Mouse (Mus musculus): ENCODE results near the gene Ccdc12. TPM values are rescaled to one million over a fixed set of nuclear protein-coding genes. Genes with fewer than 3 reads are reported as not detected.

Ccdc12 gene
- polyA plus RNA-seq, 1 experiment: 59.2 TPM

DNA sequence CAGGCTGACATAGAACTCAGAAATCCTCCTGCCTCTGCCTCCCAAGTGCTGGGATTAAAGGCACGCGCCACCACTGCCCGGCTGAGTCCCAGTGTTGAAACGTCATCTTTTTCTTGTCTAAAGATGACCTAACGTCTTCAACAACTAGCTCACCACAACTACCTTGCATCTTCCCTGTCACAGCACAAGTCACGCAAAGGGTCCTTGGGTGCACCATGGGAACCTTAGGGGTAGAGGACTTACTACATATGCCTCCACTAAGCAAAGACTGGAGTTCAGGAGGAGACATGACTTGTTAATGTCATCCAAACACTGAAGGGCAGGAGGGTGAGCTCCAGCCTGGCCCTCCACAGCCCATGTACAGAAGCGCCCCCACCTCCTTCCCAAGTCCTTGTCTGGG, 35.6 kb upstream of the Ccdc12 start:
- H3K4me2 ChIP-seq (ENCODE audit: low read depth): no peak overlapping the region
- TF ChIP-seq POLR2AphosphoS2 (IDR thresholded peaks at IDR 0.05; ENCODE audit: insufficient read length, low read depth): no peak
- no peak for TF ChIP-seq SRF (IDR thresholded peaks at IDR 0.05; ENCODE audit: control insufficient read depth, insufficient read length, low read depth)
- TF ChIP-seq TCF3 (IDR thresholded peaks at IDR 0.05; ENCODE audit: insufficient read length, low read depth): no peak
- TF ChIP-seq USF1 (IDR thresholded peaks at IDR 0.05; ENCODE audit: low read depth): no peak
- no peak for TF ChIP-seq MYOD1 (IDR thresholded peaks at IDR 0.05; ENCODE audit: control insufficient read depth in 1 of 3, insufficient read length in 2 of 3, low read depth in 2 of 3)
- no peak for TF ChIP-seq POLR2A (IDR thresholded peaks at IDR 0.05; ENCODE audit: insufficient read length, low read depth)
- TF ChIP-seq MYOG (IDR thresholded peaks at IDR 0.05; ENCODE audit: control insufficient read depth in 1 of 3, insufficient read depth in 1 of 3, insufficient read length in 2 of 3, low read depth in 2 of 3): no peak
- TF ChIP-seq MAX (IDR thresholded peaks at IDR 0.05; ENCODE audit: low read depth): no peak
- no peak for TF ChIP-seq CEBPB (IDR thresholded peaks at IDR 0.05; ENCODE audit: insufficient read depth, poor library complexity, severe bottlenecking)
- TF ChIP-seq TCF12 (IDR thresholded peaks at IDR 0.05; ENCODE audit: insufficient read depth, poor library complexity, severe bottlenecking): no peak
- TF ChIP-seq E2F4 (IDR thresholded peaks at IDR 0.05; ENCODE audit: insufficient read depth): no peak
- no peak for TF ChIP-seq REST (IDR thresholded peaks at IDR 0.05; ENCODE audit: insufficient read depth, insufficient read length)
- no peaks in the 10 kb centered on the region for H3K27me3 ChIP-seq (ENCODE audit: control insufficient read depth, insufficient read depth, insufficient read length)
- no peak overlapping the region for H3K4me3 ChIP-seq
- H3K79me2 ChIP-seq (ENCODE audit: control insufficient read depth, insufficient read depth): peaks cover 8% of the 10 kb centered on the region
- H3ac ChIP-seq (ENCODE audit: control insufficient read depth, insufficient read length): no peak overlapping the region
- H3K36me3 ChIP-seq (ENCODE audit: control insufficient read depth, insufficient read depth): peaks cover 16% of the 10 kb centered on the region

DNA sequence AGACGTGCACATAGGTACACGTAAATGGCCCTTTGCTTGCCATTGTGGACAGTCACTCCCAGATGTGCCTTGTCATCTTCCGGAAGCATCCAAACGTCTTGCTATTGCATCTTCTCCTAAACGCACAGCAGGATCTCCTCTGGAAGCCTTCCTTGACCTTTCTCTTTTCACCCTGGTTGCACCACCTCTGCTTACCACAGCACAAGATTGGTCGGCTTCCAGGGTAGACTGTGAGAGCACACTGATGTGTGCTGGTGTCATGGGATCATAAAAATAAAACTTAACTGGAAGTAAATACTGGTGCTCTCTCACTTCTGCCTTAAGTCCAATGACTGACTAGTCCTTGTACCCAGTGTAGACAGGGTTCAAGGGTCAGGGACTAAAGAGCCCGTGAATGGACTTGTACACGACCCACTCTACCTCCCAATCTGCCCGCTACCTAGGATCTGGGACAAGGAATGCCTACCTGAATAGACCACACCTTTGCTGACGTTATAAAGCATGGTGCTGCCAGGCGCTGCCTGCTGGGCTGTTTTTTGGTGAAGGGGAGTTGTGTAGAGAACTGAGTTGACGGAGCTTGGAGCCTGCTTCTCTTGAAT, 33.6 kb upstream of the Ccdc12 start:
- H3K27me3 ChIP-seq (ENCODE audit: control insufficient read depth, insufficient read depth, insufficient read length): no peaks in the 10 kb centered on the region
- peaks cover 8% of the 10 kb centered on the region for H3K79me2 ChIP-seq (ENCODE audit: control insufficient read depth, insufficient read depth)
- peak overlapping the region; percentile 85 for H3K4me3 ChIP-seq
- H3ac ChIP-seq (ENCODE audit: control insufficient read depth, insufficient read length): no peak overlapping the region
- peaks cover 7% of the 10 kb centered on the region for H3K36me3 ChIP-seq (ENCODE audit: control insufficient read depth, insufficient read depth)
- H3K4me2 ChIP-seq (ENCODE audit: low read depth): peak overlapping the region; percentile 99
- TF ChIP-seq POLR2AphosphoS2 (IDR thresholded peaks at IDR 0.05; ENCODE audit: insufficient read length, low read depth) (peak; percentile 32), MYOD1 (IDR thresholded peaks at IDR 0.05; ENCODE audit: control insufficient read depth in 1 of 3, insufficient read length in 2 of 3, low read depth in 2 of 3) (no peak)

DNA sequence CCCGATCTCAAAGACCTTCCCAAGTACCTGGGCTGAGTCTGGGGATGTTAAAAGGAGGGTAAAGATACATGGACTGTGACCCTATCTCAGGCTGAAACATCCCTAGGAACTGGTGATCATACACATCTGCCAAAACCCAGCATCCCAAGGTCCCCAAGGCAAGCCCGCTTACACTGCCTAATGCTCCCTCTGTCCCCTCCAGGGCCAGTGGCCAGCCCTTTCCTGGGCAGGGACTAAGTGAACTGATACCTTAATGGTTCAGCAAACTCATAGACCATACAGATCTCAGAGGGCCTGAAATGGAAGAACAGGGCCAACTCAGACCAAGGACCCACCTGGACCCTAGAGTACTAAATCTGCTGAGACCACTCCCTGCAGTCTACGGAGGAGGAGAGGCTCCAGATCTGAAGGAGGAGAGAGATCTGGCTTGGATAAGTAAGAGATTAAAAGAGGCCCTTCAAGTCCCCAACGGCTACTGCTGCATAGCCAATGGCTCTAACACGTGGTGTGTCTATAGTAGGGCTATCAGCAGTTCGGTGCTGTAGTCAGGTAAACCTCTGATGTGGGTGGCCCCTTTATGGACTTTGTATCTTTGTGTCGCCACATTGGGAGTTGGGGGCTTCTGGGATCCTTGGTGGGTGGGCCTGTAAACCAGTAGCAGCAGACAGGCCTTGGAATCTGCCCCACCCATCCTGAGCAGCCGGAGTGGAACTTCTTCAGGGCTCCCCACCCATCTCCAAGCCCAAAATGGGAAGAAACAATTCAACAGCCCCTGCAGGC, 32.7 kb upstream of the Ccdc12 start:
- TF ChIP-seq CEBPB (IDR thresholded peaks at IDR 0.05; ENCODE audit: insufficient read depth, poor library complexity, severe bottlenecking): no peak
- no peak for TF ChIP-seq MYOD1 (IDR thresholded peaks at IDR 0.05; ENCODE audit: control insufficient read depth in 1 of 3, insufficient read length in 2 of 3, low read depth in 2 of 3)
- no peak for TF ChIP-seq REST (IDR thresholded peaks at IDR 0.05; ENCODE audit: insufficient read depth, insufficient read length)
- no peak for TF ChIP-seq TCF12 (IDR thresholded peaks at IDR 0.05; ENCODE audit: insufficient read depth, poor library complexity, severe bottlenecking)
- TF ChIP-seq MYOG (IDR thresholded peaks at IDR 0.05; ENCODE audit: control insufficient read depth in 1 of 3, insufficient read depth in 1 of 3, insufficient read length in 2 of 3, low read depth in 2 of 3): no peak
- TF ChIP-seq POLR2A (IDR thresholded peaks at IDR 0.05; ENCODE audit: insufficient read length, low read depth): no peak
- peak overlapping the region; percentile 85 for H3K4me3 ChIP-seq
- H3ac ChIP-seq (ENCODE audit: control insufficient read depth, insufficient read length): peak overlapping the region; percentile 79
- peaks cover 8% of the 10 kb centered on the region for H3K79me2 ChIP-seq (ENCODE audit: control insufficient read depth, insufficient read depth)
- no peaks in the 10 kb centered on the region for H3K27me3 ChIP-seq (ENCODE audit: control insufficient read depth, insufficient read depth, insufficient read length)
- peak overlapping the region; percentile 99 for H3K4me2 ChIP-seq (ENCODE audit: low read depth)
- peaks cover 4% of the 10 kb centered on the region for H3K36me3 ChIP-seq (ENCODE audit: control insufficient read depth, insufficient read depth)

DNA sequence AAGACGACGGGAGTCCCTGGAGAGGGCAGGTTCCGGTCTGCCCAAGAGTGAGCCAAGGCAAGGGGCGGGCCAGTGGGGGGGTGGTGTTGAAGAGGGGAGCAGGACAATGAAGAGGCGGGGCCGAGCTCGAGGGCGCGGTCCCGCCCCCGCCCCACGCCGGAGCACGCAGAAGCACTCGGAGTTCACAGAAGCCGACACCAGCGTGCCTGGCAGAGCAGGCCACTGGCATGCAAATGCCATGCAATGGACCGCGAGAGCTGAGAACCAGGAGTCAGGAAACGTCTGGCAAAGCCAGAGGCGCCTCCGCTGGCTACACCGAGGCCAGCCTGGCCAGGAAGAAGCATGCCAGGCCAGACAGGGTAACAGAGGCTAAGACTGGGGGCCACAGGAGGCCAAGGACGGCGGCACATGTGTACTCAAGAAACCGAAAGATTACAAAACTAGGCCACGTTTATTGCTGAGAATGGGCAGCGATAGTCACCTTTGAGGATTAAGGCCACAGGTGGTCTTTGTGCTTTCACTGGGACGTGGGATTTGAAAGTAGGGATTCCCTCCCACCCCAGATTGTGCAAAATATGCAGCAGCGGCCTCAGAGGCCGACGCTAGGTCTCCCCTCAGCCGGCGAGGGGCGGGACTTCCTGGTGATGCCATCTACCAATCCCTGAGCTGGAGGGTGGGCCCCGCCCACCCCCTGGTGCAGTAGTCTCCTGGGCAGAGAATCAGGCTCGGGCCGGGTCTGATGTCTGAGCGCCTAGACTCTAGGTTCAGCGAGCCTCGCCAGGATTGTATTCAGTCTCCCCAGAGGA, 31.7 kb upstream of the Ccdc12 start, which contains the start of gene Nradd:
Gene Nradd, minus strand, starts transcription at position 92 of the 806 bp plus-strand sequence.
- TF ChIP-seq POLR2A (IDR thresholded peaks at IDR 0.05; ENCODE audit: insufficient read length, low read depth) (peak; percentile 85), REST (IDR thresholded peaks at IDR 0.05; ENCODE audit: insufficient read depth, insufficient read length) (no peak), MYOG (IDR thresholded peaks at IDR 0.05; ENCODE audit: control insufficient read depth in 1 of 3, insufficient read depth in 1 of 3, insufficient read length in 2 of 3, low read depth in 2 of 3) (peak in 1 of 3 experiments; percentile 41), POLR2AphosphoS2 (IDR thresholded peaks at IDR 0.05; ENCODE audit: insufficient read length, low read depth) (peak; percentile 90)
- Histone ChIP-seq H3K36me3 (ENCODE audit: control insufficient read depth, insufficient read depth) (no peaks in the 10 kb centered on the region), H3K27me3 (ENCODE audit: control insufficient read depth, insufficient read depth, insufficient read length) (no peaks in the 10 kb centered on the region), H3K79me2 (ENCODE audit: control insufficient read depth, insufficient read depth) (peaks cover 8% of the 10 kb centered on the region), H3K4me3 (peak within 1 kb of the TSS; percentile 85), H3K4me2 (ENCODE audit: low read depth) (peak within 1 kb of the TSS; percentile 99), H3ac (ENCODE audit: control insufficient read depth, insufficient read length) (peak within 1 kb of the TSS; percentile 79)

Data from myocyte (in vitro differentiated cells).